Mouse (Mus musculus) c-Kit-positive CD71-positive TER-119-positive erythroid progenitor cells, embryonic 14.5 days (primary cell): ENCODE results near the gene 2510039O18Rik.
A peak's percentile ranks its signal among the peaks of the same experiment; 100 is the strongest.

Source experiments
- DNase-seq: peaks from one replicate; pipeline ENCODE4 v3.0.0-alpha.2; 2013; ENCODE audit warnings: low spot score

2510039O18Rik gene

DNA sequence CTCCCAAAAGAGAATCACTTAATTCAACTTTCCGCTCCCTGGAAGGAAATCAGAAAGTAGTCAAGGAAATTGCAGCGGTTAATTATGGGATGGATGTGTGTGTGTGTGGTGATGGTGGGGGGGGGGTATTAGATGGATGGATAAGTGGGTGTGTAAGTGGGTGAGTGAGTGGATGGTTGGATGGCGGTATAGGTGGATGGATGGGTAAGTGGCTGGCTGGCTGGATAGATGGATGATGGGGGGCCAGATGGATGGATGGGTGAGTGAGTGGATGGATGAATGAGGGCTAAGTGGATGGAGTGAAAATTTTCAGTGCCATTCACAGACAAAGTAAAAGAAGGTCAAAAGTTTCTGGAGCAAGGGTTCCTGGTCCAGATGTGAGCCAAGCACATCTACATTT, 3.7 kb upstream of the 2510039O18Rik start:
- no peak for DNase-seq

DNA sequence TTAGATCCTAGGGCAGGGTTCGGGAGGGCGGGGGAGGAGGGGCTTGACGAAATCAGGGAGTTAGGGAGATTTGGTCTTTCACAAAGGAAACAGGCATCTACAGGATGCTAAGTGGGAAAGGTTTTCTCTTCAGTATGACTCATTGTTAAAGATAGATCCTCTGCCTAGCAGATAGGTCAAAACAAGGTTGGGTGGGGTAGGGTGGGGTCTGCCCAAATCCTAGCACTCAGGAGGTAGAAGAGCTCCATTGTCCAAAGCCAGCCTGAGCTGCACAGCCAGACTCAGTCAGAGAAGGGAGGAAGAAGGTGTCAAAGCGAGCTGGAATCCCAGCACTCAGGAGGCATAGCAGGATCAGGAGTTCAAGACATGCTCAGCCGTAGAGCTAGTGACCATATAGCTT, 3.2 kb upstream of the 2510039O18Rik start:
- no peak for DNase-seq

DNA sequence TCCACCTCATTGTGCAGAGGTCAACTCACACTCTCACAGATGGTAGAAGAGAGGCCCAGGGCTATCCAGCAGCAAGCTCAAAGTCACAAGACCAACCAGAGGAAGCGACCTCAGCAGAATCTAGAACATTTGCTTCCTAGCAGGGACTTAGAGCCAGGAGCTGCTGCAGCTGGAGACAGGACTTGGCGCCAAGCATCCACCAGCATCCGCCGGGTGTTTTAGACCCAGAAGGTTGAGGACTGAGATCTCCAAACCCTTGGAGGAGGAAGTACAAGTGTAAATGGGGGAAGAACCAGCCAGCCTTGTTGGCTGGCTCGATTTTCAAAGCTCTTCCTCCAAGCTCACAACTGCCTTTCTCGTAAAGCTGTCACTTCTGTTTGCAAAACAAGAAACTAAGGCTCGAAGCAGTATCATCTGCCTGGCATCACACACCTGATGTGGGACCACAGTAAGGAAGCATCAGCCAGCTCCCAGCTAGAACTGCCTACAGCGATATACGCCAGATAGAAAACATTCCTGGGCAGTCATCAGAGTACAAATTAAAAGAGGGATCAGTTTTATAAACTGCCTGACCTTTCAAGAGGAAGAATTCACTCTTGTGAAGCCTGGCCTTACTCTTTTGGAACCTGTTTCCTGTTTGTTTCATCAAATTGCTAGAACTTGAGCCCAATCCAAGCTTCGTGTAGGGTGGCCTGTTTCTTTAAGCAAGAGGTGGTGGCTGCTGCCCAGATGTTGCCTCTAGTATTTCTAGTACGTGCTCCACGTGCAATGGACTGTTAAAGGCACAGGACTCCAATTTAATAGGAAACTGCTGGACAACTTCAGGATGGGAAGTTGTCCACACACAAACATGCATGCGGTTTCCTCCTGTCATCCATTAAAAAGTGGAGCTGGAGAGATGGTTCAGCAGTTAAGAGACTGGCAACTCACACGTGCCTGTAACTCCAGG, 2.3 kb upstream of the 2510039O18Rik start:
- no peak for DNase-seq

DNA sequence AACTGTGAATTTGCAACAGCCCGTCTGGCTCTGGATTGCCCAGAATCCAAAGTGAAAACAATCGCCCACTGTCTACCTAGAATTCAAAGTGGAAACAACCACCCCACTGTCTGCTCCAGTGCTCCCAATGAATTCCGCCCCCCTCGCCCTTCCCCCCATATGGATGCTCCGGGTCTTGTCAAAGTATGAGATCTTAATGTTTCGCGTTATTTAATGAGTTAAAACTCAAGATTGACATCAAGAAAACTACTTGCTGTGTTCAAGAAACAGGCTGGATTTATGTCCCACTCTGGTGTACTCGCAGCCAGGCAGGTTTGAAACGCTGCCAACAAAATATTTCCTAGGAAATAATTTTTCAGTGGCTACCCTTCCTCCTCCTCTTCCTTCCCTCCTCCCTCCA, 584 bp upstream of the 2510039O18Rik start:
- DNase-seq: no peak

DNA sequence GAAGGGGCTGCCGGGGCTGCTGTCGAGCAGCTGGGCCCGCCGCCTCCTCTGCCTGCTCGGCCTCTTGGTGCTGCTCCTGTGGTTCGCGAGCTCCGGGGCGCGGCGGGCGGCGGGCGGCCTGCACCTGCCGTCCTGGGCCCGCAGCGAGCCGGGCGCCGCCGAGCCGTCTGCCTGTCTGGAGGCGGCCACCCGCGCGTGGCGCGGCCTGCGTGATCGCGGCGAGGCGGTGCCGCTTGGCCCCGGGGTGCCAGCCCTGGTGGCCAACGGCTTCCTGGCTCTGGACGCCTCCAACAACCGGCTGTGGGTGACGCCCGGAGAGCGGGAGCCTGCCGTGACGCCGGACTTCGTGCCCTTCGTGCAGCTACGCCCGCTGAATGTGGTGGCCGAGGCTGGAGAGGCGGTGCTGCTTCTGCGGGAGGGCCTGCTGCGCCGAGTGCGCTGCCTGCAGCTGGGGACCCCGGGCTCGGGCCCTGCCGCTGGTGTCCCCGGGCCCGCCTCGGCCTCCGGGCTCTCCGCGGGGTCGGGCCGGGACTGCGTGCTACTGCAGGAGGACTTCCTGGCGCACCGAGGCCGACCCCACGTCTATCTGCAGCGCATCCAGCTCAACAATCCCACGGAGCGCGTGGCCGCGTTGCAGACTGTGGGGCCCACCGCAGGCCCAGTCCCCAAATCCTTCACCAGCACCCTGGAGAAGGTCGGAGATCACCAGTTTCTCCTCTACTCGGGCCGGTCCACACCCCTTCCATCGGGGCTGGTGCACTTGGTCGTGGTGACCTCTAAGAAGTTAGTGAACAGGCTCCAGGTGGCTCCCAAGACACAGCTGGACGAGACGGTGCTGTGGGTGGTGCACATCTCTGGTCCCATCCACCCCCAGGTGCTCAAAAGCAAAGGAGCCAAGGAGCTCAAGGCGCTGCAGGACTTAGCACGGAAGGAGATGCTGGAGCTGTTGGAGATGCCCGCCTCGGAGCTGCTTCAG, 638 bp downstream of the 2510039O18Rik start:
- no peak for DNase-seq

DNA sequence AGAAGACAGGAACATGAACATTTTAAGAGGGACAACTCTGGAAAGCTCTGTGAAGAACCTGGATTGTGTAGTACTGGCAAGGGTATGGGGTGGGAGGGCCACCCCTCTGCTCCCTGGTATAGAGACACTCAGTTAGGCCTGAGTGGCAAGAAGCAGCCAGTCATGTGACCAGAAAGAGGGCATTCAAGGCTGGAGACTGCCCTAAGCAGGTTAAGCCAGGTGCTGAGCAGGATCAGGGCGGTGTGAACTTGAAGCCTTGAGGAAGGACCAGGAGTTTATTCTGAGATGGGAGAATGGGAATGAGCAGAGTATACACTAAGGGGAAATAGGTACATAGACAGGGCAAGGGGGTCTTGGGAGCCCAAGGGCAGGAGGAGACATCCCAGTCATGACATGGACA, 2.3 kb downstream of the 2510039O18Rik start:
- no peak for DNase-seq

DNA sequence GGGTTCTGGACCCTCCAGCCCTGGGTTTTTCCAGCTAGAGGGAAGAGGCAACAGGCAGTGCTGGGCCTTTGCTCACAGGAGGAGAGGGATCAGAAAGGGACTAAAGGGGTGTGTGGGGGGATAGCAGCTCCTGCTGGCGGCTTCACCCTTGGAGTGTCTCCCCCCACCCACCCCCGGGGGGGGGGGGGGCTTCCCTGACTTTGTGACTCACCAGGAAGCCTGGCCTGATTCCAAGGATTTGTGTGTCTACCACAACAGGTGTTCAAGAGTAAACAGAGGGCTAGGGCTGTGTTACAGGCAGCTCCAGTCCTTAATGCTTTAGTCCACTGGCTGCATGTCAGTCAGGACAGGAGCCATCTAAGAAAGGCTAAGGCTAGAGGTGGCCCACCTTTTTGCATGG, 6.8 kb downstream of the 2510039O18Rik start:
- no peak for DNase-seq

DNA sequence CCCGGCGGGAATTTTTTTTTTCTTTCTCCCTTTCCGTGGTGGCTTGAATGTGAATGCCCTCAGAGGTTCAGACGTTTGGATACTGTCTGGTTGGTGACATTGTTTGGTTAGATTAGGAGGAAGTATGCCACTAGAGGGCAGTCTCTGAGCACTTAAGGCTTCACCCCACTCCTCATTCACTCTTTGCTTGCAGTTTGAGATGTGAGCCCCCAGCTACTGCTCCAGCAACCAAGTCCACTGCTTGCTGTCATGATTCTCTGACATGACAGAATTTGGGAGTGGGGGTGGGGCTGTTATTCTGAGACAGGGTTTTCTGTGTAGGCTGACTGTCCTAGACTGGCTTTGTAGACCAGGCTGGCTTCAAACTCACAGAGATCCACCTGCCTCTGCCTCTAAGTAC, 12.9 kb downstream of the 2510039O18Rik start:
- DNase-seq: peak; percentile 47

DNA sequence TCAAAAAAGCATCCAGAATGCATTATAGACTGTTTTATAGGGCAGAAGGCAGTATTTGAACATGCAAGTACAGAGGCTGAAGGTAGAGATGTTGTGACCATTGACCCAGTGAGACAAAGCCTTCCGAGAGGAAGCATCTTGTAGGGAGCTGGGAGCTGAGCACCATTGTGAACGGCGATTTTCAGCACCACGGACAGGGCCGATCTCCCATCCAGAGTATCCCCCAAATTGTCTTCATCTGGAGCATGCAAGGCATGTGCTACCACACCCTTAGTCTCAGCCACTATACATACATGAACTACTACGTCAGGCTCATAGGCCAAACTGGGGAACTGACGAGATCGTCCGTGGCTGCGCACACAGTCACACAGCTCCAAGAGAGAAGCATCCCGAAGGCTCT, 16.4 kb downstream of the 2510039O18Rik start:
- no peak for DNase-seq

DNA sequence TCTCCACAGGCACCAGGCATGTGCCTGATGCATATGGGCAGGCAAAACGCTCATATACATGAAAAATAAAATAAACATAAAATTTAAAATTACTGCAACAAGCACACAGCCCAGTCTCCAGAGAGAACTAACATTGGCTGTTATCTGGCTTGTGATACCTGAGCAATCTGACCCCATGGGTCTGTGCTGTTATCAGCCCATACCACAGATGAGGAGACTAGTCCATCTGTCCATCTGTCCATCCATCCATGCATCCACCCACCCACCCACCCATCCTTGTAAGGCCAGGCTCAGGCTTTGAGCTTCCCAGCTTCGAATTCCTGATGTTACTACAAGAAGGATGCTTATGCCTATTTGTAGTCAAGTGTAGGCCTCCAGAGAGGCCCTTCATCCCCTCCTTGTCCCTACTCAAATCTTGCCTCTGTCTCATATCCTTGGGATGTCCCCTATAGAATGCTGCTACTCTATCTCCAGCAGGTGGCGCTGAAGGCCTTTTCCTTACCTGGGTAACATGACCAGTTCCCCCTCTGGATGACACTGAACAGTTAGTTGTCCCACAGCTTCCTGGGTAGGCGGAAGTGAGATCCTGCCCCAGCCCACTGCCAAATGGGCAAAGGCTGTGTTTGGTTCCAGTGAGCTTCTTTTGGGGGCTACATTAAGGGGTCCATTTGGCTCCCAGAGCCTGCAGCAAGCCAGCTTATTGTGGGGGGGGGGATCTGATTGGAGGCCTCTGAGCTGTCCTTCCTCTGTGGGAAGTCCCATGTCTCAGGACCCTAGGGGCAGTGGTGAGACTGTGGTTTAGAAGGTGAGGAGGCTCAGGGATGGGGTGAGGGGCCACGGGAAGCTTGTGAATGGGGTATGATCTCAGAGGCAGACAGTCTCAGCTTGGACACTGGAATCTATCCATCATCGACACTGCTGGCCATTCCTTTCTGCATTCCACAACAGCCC, 19.5 kb downstream of the 2510039O18Rik start:
- DNase-seq: peak; percentile 70

DNA sequence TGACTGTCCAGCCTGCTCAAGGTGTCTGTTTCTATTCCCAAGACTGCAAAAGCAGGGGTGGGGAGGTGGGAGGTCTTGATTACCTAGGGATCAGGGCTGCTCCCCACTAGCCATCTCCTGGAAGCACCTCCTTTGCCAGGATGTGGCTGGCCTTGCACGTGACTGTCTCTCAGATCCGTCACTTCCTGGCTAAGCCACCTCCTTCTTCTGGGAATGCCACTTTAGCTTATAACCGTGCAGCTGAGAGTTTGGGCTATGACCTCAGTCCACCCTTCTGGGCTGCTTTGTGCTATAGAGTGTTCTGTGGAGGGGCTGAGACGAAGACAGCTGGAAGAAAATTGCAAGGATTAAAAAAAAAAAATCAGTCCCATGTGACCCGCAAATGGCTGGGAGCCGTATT, 22.1 kb downstream of the 2510039O18Rik start:
- no peak for DNase-seq

DNA sequence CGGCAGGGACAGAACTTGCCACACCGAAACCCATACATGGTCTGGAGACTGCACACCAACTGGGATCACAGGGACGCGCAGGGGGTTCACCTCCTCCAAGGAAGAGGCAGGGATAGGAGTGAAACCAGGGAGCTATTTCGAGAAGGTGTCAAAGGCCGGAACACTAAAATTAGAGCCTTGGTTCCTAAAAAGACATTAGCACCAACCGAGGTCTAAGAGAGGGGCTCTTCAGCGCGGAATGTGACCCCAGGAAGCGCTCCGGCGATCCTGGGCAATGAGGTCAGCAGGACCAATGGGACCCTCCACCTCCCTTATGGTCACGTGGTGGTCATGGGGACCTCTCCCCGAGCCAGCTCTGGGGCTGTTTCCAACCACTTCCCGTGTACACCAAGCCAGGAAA, 22.9 kb downstream of the 2510039O18Rik start:
- DNase-seq: no peak

DNA sequence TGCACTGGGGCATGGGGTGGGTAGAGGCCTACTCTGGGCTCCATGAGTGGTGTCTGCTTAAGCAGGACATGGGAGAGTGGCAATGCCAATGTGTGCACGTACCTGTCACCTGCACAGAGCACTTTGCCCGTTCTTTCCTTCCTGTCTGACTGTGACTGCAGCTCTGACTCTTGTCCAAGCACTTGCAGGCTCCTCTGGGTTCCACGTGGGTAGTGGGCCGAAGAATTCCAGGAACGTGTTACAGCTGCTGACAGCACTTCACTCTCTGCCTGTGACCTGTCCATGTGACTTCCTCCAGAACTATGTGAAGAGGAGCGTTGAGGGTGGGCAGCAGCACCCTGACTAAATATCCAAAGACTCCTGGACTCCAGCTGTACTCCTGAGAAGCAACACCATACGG, 25.0 kb downstream of the 2510039O18Rik start:
- no peak for DNase-seq

DNA sequence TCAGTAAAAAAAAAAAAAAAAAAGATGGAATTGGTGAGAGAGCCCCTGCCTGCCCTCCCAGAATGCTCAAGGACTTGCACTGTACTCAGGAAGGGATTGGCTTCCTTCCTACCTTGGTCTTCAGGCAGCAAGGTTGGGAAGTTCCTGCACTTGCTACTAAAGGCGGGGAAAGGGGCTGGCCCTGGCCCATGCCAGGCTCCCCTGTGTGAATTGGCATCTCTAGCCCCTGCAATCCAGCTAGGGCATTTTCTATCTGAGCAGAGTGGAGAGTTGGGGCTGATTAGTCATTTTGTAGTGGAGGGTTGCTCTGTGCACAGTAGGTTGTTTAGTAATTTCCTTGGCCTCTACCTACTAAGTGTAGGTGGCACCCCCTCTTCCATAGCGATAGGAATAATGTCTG, 28.1 kb downstream of the 2510039O18Rik start:
- DNase-seq: no peak

DNA sequence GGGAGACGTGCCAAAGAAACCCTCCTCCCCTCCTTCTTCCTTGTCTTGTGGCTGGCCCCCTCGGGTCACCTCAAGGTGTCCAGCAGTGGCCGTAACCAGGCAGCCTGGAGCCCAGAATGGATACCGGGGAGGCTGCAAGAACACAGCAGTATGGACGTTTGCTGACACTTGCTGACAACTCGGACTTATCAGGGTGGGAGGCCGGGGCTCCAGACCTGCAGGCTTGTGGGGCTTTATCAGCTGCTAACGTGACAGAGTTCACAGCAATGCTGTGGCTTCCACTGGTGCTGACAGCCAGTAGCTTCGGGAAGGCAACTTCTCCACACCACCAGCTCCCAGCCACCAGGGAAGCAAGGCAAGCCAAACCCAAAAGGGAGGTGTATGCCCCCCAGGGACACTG, 28.6 kb downstream of the 2510039O18Rik start:
- DNase-seq: no peak

DNA sequence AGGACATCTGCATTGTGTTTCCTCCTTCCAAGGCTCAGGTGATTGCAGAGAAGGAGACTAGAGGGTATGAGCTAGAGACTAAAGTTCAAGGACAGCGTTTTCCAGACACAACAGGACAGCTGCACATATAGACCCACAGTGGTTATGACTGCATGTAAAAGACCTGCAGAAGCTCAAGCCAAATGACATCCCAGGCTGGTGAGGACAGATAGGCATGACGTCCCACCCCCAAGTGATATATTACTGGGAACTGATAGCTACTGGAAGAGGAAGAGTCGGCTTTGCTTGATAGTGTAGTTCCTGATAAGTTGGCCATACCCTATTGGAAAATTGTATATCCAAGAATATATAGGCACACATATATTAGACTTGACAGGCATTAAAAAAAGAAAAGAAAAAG, 35.5 kb downstream of the 2510039O18Rik start:
- no peak for DNase-seq

DNA sequence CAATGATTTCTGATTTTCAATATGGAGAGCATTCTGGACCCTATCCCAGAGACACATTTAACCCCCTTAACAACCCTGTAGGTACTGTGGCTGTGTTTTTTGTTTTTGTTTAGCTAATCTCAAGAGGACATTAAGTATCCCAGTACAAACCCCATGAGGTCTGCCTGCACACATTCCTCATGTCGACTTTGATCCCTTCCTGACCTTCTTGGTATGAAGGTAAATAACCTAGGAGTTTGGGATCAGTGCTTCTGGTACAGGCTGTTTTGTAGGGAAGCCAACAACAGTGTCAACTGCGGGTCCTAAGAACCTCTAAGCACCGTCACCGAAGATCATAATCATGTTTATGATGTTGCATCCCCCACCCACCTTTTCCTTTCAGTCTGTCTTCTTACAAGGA, 37.0 kb downstream of the 2510039O18Rik start:
- no peak for DNase-seq

DNA sequence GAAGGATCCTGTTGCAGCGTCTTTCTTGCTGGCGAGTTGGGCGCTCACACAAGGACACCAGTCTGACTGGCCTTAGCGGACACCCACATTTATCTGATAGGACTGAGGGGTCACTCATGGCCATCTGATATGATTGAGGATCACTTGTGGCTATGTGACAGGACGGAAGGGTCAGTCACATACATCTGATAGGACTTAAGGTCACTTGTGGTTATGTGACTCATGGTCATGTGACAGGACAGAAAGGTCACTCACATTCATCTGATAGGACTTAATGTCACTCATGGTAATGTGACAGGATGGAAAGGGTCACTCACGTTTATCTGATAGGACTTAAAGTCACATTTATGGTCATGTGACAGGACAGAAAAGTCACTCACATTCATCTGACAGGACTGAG, 37.7 kb downstream of the 2510039O18Rik start:
- DNase-seq: no peak

DNA sequence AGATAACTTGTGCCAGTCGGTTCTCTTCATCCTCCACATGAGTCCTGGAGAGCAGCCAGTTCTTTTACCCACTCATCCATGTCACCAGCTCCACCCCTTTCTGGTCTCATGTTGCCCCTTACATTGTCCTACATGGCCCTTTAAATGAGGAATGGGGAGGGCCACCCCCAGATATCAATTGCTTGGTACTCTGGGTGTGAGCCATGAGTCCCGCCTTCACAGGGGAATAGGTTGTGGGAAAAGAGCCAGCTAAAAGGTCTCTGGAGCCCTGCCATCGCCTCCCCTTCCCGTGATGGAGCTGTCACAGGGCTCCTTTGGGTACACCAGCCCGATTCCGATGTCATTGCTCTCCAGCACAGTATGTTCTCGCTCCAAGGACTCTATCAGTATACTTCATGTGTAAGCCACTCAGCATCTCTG, 38.8 kb downstream of the 2510039O18Rik start:
- DNase-seq: no peak

DNA sequence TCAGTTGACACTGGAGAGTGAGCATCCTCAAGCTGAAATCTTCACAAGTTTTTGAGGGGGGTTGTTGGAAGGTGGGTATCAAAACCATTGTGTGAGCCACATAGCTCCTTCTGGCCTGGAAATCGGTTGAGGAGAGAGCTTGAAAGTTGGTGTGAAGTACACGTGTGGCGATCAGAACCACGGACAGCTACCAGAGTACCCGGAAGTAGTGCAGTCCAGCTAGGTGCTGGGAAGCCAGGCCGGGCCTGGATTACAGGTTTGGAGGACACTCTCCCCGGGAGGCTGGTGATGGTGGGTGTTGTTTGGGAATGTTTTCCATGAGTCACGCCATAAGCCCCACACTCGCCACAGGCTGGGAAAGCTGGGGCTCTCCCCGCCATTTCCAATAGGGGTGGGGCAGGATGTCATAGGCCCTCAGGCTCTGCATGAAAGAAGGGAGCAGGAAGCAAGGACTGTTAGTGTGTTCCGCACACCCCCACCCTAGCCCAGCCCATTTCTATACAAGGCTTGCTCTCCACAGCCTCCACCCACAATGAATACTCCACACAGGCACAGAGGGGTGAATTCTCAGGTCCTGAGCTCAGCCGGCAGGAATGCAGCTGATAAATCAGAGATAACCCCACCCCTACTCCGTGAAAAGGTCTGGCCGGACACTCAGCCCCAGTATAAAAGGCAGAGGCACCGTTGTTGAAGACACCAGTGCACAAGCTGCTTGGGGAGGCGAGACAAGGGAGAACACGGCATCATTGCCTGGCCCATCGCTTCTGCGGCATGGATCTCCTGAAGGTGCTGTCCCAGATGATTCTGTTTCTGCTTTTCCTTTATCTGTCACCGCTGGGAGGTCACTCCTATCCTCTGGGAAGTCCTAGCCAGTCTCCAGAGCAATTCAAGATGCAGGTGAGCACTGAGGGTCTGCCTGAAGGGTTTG, 44.8 kb downstream of the 2510039O18Rik start, which contains the start of gene Nppb:
Gene Nppb, plus strand, starts transcription at position 584 of the 928 bp plus-strand sequence.
- DNase-seq: peak; percentile 20
